Mouse (Mus musculus): ENCODE data around the gene Heatr6.

The Heatr6 gene

GRCm38 (mm10) chr11:83747376-83748265 lies 5.9 kb upstream of the Heatr6 start:
- no peak for DNase-seq (ENCODE audit: low spot score)

- no peak for DNase-seq (ENCODE audit: low spot score)
These were observed 731 bp downstream of the Heatr6 start for GRCm38 (mm10) chr11:83754227-83754626.

GRCm38 (mm10) chr11:83767306-83767705 lies 13.8 kb downstream of the Heatr6 start:
- DNase-seq (ENCODE audit: low spot score): no peak

- DNase-seq (ENCODE audit: low spot score): no peak
These were observed 15.5 kb downstream of the Heatr6 start for GRCm38 (mm10) chr11:83768976-83769375.

GRCm38 (mm10) chr11:83771014-83771413 lies 17.5 kb downstream of the Heatr6 start:
- no peak for DNase-seq (ENCODE audit: low spot score)

- DNase-seq (ENCODE audit: low spot score): no peak
These were observed 18.8 kb downstream of the Heatr6 start for GRCm38 (mm10) chr11:83772341-83772740.

- DNase-seq (ENCODE audit: low spot score): no peak
These were observed 20.2 kb downstream of the Heatr6 start for GRCm38 (mm10) chr11:83773691-83774090.

GRCm38 (mm10) chr11:83774324-83774723 lies 20.8 kb downstream of the Heatr6 start:
- no peak for DNase-seq (ENCODE audit: low spot score)

- DNase-seq (ENCODE audit: low spot score): no peak
These were observed 23.3 kb downstream of the Heatr6 start for GRCm38 (mm10) chr11:83776798-83777197.

- no peak for DNase-seq (ENCODE audit: low spot score)
These were observed 30.6 kb downstream of the Heatr6 start for GRCm38 (mm10) chr11:83783931-83784600.

GRCm38 (mm10) chr11:83784661-83785060 lies 31.2 kb downstream of the Heatr6 start:
- DNase-seq (ENCODE audit: low spot score): no peak

- DNase-seq (ENCODE audit: low spot score): peak; percentile 66
These were observed 31.9 kb downstream of the Heatr6 start for GRCm38 (mm10) chr11:83785366-83785765.

- peak; percentile 51 for DNase-seq (ENCODE audit: low spot score)
These were observed 33.3 kb downstream of the Heatr6 start for GRCm38 (mm10) chr11:83786835-83787234.

- DNase-seq (ENCODE audit: low spot score): no peak
These were observed 34.0 kb downstream of the Heatr6 start for GRCm38 (mm10) chr11:83787401-83788021.

- DNase-seq (ENCODE audit: low spot score): no peak
These were observed 34.8 kb downstream of the Heatr6 start for GRCm38 (mm10) chr11:83788331-83788730.

- DNase-seq (ENCODE audit: low spot score): peak; percentile 63
These were observed 35.8 kb downstream of the Heatr6 start for GRCm38 (mm10) chr11:83789259-83789658.

GRCm38 (mm10) chr11:83791133-83791532 lies 37.6 kb downstream of the Heatr6 start:
- DNase-seq (ENCODE audit: low spot score): no peak

- DNase-seq (ENCODE audit: low spot score): no peak
These were observed 38.9 kb downstream of the Heatr6 start for GRCm38 (mm10) chr11:83792316-83792914.

GRCm38 (mm10) chr11:83793264-83793663 lies 39.8 kb downstream of the Heatr6 start:
- no peak for DNase-seq (ENCODE audit: low spot score)

- no peak for DNase-seq (ENCODE audit: low spot score)
These were observed 42.6 kb downstream of the Heatr6 start for GRCm38 (mm10) chr11:83796112-83796511.

GRCm38 (mm10) chr11:83796980-83797608 lies 43.6 kb downstream of the Heatr6 start:
- no peak for DNase-seq (ENCODE audit: low spot score)

GRCm38 (mm10) chr11:83799871-83800430 lies 46.5 kb downstream of the Heatr6 start:
- DNase-seq (ENCODE audit: low spot score): no peak

Data from lung, postnatal 25 days (tissue).